Mouse (Mus musculus): ENCODE measurements around the gene Nup62. TPM values are rescaled to one million over a fixed set of nuclear protein-coding genes. Genes with fewer than 3 reads are reported as not detected.
A peak's percentile ranks its signal among the peaks of the same experiment; 100 is the strongest.

Gene Nup62
- polyA plus RNA-seq, 1 experiment from 2014 or later, result 83.6 TPM

DNA sequence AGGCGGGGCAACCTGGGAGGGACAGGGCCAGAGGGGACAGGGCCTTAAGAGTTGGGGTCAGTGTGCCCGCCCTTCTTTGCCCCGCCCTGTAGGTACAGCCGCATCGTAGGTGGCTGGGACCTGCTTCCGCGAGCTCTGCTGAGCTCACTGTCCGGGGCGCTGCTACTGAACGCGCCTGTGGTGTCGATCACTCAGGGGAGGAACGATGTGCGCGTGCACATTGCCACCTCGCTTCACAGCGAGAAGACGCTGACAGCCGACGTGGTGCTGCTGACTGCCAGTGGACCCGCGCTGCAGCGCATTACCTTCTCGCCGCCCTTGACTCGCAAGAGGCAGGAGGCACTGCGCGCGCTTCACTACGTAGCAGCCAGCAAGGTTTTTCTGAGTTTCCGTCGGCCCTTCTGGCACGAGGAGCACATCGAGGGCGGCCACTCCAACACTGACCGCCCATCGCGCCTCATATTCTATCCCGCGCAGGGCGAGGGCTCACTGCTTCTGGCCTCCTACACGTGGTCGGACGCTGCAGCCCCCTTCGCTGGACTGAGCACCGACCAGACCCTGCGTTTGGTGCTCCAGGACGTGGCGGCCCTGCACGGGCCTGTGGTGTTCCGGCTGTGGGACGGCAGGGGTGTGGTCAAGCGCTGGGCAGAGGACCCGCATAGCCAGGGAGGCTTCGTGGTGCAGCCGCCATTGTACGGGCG is 23.8 kb downstream of the Nup62 start:
- 2% methylated on average over 58 of the region's 58 CpGs for WGBS
- Histone ChIP-seq H3K27me3 (peaks cover 38% of the 10 kb centered on the region), H3K9ac (peak overlapping the region; percentile 31), H3K27ac (no peak overlapping the region), H3K4me3 (peak overlapping the region; percentile 33), H3K4me1 (peaks cover 15% of the 10 kb centered on the region), H3K4me2 (peak overlapping the region; percentile 75), H3K9me3 (no peaks in the 10 kb centered on the region), H3K36me3 (peaks cover 44% of the 10 kb centered on the region)
- peak; percentile 6; the same call in 1 of the 2 replicates for ATAC-seq (ENCODE audit: insufficient number of reproducible peaks, low FRiP score, low TSS enrichment, low read depth)

GRCm38 (mm10) chr7:44840426-44840825 is 24.5 kb downstream of the Nup62 start:
- peak overlapping the region; percentile 75; the same call in 1 of the 2 replicates for H3K4me2 ChIP-seq
- peaks cover 52% of the 10 kb centered on the region for H3K36me3 ChIP-seq
- peaks cover 38% of the 10 kb centered on the region for H3K27me3 ChIP-seq
- no peak for ATAC-seq (ENCODE audit: insufficient number of reproducible peaks, low FRiP score, low TSS enrichment, low read depth)
- no peak overlapping the region for H3K9ac ChIP-seq
- no peaks in the 10 kb centered on the region for H3K9me3 ChIP-seq
- H3K27ac ChIP-seq, result no peak overlapping the region
- H3K4me3 ChIP-seq, result peak overlapping the region; percentile 33
- WGBS, result 40% methylated on average over 14 of the region's 14 CpGs
- H3K4me1 ChIP-seq, result peaks cover 15% of the 10 kb centered on the region

GRCm38 (mm10) chr7:44841825-44842463 is 26.1 kb downstream of the Nup62 start:
- no peak overlapping the region for H3K27ac ChIP-seq
- no peaks in the 10 kb centered on the region for H3K9me3 ChIP-seq
- H3K36me3 ChIP-seq, result peaks cover 67% of the 10 kb centered on the region
- WGBS, result 88% methylated on average over 8 of the region's 8 CpGs
- no peak for ATAC-seq (ENCODE audit: insufficient number of reproducible peaks, low FRiP score, low TSS enrichment, low read depth)
- H3K4me2 ChIP-seq, result no peak overlapping the region
- peaks cover 38% of the 10 kb centered on the region for H3K27me3 ChIP-seq
- peaks cover 19% of the 10 kb centered on the region for H3K4me1 ChIP-seq
- no peak overlapping the region for H3K9ac ChIP-seq
- H3K4me3 ChIP-seq, result no peak overlapping the region

DNA sequence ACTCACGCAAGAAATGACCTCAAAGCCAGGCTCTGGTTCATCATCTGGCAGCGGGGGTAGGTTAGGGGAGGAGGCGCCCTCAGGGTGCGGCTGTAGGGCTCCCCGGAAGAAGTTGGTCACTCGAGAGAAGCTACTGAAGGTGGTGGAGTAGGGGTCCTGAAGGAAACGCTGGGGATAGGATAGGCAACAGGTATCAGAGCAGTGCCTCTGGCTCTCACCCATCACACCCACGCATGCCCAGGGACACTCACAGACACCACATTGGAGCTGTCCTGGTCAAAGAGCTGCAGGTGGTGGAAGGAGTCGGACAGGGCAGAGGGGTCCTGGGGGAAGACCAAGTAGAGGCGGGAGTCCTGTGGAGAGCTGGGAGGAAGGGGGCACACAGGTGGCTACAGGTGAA is 29.1 kb downstream of the Nup62 start:
- Histone ChIP-seq H3K4me2 (no peak overlapping the region), H3K9me3 (no peaks in the 10 kb centered on the region), H3K4me1 (peaks cover 18% of the 10 kb centered on the region), H3K9ac (no peak overlapping the region), H3K4me3 (no peak overlapping the region), H3K27ac (no peak overlapping the region), H3K36me3 (peaks cover 68% of the 10 kb centered on the region), H3K27me3 (peaks cover 25% of the 10 kb centered on the region; the same call in 1 of the 2 replicates)
- no peak for ATAC-seq (ENCODE audit: insufficient number of reproducible peaks, low FRiP score, low TSS enrichment, low read depth)
- 93% methylated on average over 10 of the region's 10 CpGs for WGBS

DNA sequence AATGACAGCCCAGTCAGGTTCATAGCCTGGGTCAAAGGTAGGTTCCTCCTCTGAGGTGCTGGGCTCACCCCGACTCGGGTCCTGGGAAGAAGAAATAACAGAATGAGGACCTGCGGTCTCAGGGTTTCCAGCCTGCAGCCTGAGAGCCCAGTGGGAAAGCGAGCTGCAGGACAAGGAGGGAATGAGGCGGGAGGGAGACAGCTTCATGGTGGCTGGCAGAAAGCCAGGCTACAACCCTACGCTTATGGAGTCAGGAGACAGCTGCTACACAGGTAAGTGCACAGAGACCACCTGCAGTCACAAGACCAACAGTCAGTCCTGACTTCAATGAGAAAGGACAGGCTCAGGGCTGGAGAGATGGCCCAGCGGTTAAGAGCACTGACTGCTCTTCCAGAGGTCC is 30.9 kb downstream of the Nup62 start:
- peaks cover 58% of the 10 kb centered on the region for H3K36me3 ChIP-seq
- no peak overlapping the region for H3K9ac ChIP-seq
- H3K27ac ChIP-seq, result no peak overlapping the region
- H3K4me3 ChIP-seq, result no peak overlapping the region
- no peak overlapping the region for H3K4me2 ChIP-seq
- no peak for ATAC-seq (ENCODE audit: insufficient number of reproducible peaks, low FRiP score, low TSS enrichment, low read depth)
- WGBS, result 86% methylated on average over 7 of the region's 7 CpGs
- peaks cover 28% of the 10 kb centered on the region for H3K4me1 ChIP-seq
- H3K27me3 ChIP-seq, result peaks cover 7% of the 10 kb centered on the region; the same call in 1 of the 2 replicates
- no peaks in the 10 kb centered on the region for H3K9me3 ChIP-seq

DNA sequence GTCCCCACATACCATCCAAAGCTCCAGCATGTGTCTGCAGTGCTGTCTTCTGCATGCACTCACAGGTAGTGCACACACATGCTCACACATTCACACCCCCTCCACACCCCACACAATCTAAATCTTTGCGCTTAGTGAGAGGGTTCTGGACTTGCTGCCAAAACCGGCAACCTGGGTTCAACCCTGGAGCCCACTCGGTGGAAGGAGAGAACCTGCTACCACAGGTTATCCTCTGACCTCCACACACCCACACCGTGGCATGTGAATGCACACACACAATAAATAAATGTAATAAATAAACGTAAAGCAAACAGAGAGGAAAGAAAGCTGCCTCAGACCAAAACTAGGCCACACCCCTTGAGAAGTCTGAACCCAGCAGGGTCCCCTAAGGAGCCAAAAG is 31.9 kb downstream of the Nup62 start:
- Histone ChIP-seq H3K9me3 (no peaks in the 10 kb centered on the region), H3K4me3 (peak overlapping the region; percentile 72), H3K4me1 (peaks cover 36% of the 10 kb centered on the region), H3K9ac (no peak overlapping the region), H3K27ac (peak overlapping the region; percentile 100; the same call in 1 of the 2 replicates), H3K27me3 (no peaks in the 10 kb centered on the region), H3K36me3 (peaks cover 57% of the 10 kb centered on the region), H3K4me2 (peak overlapping the region; percentile 84)
- 64% methylated on average over 5 of the region's 5 CpGs for WGBS
- no peak for ATAC-seq (ENCODE audit: insufficient number of reproducible peaks, low FRiP score, low TSS enrichment, low read depth)

- under 1% methylated on average over 54 of the region's 54 CpGs for WGBS
Measured at GRCm38 (mm10) chr7:44848561-44849415, 32.9 kb downstream of the Nup62 start, which contains the start of the genes Akt1s1 and Tbc1d17. Gene Akt1s1 (plus strand): TSS chr7:44848991. Gene Tbc1d17 (minus strand): TSS chr7:44849079.

DNA sequence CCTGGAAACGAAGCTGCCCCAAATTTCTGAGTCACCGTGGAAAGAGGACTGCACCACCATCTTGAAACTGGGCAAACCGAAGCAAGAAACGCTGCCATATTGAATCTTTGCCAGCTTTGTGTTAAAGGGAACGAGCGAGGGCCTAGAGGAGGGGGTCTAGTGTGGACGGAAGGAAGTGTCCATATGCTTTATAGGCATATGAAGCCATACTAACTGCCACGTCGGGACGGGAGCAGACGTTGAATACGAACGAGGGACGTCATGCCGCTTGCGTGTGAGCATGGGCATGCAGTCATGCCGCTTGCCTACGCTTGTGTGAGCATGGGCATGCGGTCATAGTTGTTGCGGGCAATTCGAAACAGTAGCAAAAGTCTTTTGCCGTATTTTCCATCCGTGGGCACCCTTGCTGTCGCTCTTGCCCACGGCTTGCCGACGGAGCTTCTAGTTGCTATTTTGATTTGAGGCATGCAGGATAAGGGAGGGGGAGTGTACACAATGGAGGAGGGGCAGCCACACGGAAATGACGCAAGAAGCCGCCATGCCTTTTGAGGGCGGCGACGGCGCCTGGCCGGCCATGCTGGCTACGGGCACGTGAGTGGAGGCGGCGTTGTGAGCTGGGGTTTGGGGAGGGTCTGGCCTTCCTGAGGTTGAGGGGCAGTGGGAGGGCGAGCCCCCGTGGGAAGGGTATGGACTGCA is 33.7 kb downstream of the Nup62 start:
- Histone ChIP-seq H3K9ac (peak overlapping the region; percentile 64), H3K4me1 (peaks cover 53% of the 10 kb centered on the region), H3K36me3 (peaks cover 44% of the 10 kb centered on the region), H3K4me2 (peak overlapping the region; percentile 84), H3K4me3 (peak overlapping the region; percentile 72), H3K27me3 (no peaks in the 10 kb centered on the region), H3K9me3 (no peaks in the 10 kb centered on the region), H3K27ac (peak overlapping the region; percentile 100)
- WGBS, result under 1% methylated on average over 41 of the region's 41 CpGs
- peak; percentile 77 for ATAC-seq (ENCODE audit: insufficient number of reproducible peaks, low FRiP score, low TSS enrichment, low read depth)

More at GRCm38 (mm10) chr7:44848561-44849415, 32.9 kb downstream of the Nup62 start, which contains the start of the genes Akt1s1 and Tbc1d17:
- Histone ChIP-seq H3K4me1 (peaks cover 45% of the 10 kb centered on the region), H3K27me3 (no peaks in the 10 kb centered on the region), H3K4me2 (peak within 1 kb of the TSS; percentile 84), H3K9me3 (no peaks in the 10 kb centered on the region), H3K4me3 (peak within 1 kb of the TSS; percentile 72), H3K36me3 (peaks cover 52% of the 10 kb centered on the region), H3K27ac (peak within 1 kb of the TSS; percentile 100), H3K9ac (peak within 1 kb of the TSS; percentile 64)
- ATAC-seq (ENCODE audit: insufficient number of reproducible peaks, low FRiP score, low TSS enrichment, low read depth), result peak; percentile 90

DNA sequence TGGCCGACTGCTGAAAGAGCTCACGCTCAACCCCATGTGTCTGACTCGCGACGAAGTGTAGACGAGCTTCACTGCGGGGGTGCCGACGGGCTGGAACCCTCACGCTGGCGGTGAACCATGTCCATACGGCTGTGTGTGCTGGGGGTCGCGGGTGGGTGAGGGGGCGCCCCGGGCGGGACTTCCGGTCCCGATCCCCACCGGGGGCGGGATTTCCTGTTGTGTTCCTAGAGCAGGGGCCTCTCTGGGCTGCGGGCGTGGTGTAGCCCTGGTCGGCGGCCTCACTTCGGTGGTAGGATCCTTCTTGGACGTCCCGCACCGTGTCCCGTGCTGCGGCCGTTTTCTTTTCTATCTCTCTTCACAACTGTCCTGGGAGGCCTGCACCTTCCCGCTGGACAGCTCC is 34.3 kb downstream of the Nup62 start:
- Histone ChIP-seq H3K4me3 (peak overlapping the region; percentile 72), H3K27ac (peak overlapping the region; percentile 100), H3K9ac (peak overlapping the region; percentile 64), H3K27me3 (no peaks in the 10 kb centered on the region), H3K4me1 (peaks cover 58% of the 10 kb centered on the region), H3K9me3 (no peaks in the 10 kb centered on the region), H3K4me2 (peak overlapping the region; percentile 84), H3K36me3 (peaks cover 38% of the 10 kb centered on the region)
- peak; percentile 49 for ATAC-seq (ENCODE audit: insufficient number of reproducible peaks, low FRiP score, low TSS enrichment, low read depth)
- under 1% methylated on average over 33 of the region's 33 CpGs for WGBS

DNA sequence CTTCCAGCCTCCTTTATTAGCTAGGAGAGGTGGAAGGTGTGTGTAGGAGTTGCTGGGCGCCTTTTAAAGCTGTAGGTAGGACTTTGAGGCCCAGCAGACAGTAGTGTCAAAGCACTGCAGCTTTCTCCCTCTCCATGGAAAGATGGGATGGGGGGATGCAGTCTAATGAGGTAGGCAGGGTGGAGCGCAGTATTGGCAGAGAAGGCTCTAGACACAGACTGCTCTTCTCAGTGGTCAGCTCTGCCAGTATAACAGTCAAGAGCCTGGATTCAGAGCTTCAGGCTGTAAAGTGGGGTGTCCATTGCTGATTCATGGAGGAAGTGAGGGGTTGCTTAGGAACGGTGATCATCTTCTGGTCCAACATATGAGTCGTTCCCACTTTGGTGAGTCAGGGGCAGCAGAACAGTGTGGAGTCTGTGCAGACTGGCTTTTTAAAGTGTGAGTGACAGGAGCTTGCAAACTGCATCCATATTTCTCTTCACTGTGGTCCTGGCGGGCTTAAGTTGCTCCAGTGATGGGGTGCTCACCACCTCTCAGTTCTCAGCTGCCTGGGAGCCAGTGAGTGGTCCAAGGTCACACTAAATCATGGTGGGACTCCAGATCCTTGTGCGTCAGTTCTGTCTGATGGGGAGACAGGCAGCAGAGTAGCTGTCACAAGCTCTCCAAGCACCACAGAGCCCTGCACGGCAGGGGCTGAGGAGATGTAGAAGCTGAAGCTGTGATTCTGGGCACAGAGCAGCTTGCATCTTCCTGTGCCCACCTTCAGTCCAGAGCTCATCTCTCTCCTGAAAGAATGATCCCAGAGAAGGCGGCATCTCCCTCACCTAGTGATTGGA is 35.1 kb downstream of the Nup62 start:
- H3K4me1 ChIP-seq, result peaks cover 66% of the 10 kb centered on the region
- H3K9me3 ChIP-seq, result no peaks in the 10 kb centered on the region
- H3K27ac ChIP-seq, result peak overlapping the region; percentile 100
- H3K9ac ChIP-seq, result peak overlapping the region; percentile 64
- H3K36me3 ChIP-seq, result peaks cover 30% of the 10 kb centered on the region
- H3K27me3 ChIP-seq, result no peaks in the 10 kb centered on the region
- WGBS, result 76% methylated on average over 8 of the region's 8 CpGs
- no peak for ATAC-seq (ENCODE audit: insufficient number of reproducible peaks, low FRiP score, low TSS enrichment, low read depth)
- H3K4me2 ChIP-seq, result peak overlapping the region; percentile 84
- peak overlapping the region; percentile 72 for H3K4me3 ChIP-seq

Data from limb, embryonic 15.5 days (tissue).